Mouse (Mus musculus): ENCODE measurements around the gene Aprt.

- no peak for TF ChIP-seq EP300 (IDR thresholded peaks at IDR 0.05; ENCODE audit: low read depth in 1 of 2, low read length in 2 of 2)
- TF ChIP-seq CHD1 (IDR thresholded peaks at IDR 0.05; ENCODE audit: low read depth, low read length): no peak
- TF ChIP-seq CTCF (IDR thresholded peaks at IDR 0.05 in 2 of 3, conservative IDR thresholded peaks at IDR 0.05 in 1 of 3; ENCODE audit: control insufficient read depth in 1 of 3, insufficient read depth in 1 of 3, low read depth in 2 of 3, low read length in 3 of 3, poor library complexity in 1 of 3, severe bottlenecking in 1 of 3): no peak
- TF ChIP-seq RAD21 (IDR thresholded peaks at IDR 0.05; ENCODE audit: low read depth, low read length): no peak
- peak in 1 of 2 experiments; percentile 12; a peak in 1 of 4 replicates for TF ChIP-seq POLR2A (IDR thresholded peaks at IDR 0.05; ENCODE audit: control insufficient read depth in 1 of 2, insufficient read depth in 1 of 2, low read depth in 1 of 2, low read length in 2 of 2, poor library complexity in 1 of 2)
- TF ChIP-seq MYC (IDR thresholded peaks at IDR 0.05; ENCODE audit: low read depth, low read length): no peak
Observed at GRCm38 (mm10) chr8:122550234-122550994, 26.3 kb downstream of the Aprt start.

Data from MEL (cell line).